Mouse (Mus musculus): Measurements from ENCODE around the gene Ccdc177. TPM values are rescaled to one million over a fixed set of nuclear protein-coding genes. Genes with fewer than 3 reads are reported as not detected.

Gene Ccdc177
- 7.8 and 9.7 TPM in 2 replicates for polyA plus RNA-seq (2016; fragmentation: Nextera tagmentation; extraction: Ambion mirVana)

- H3K4me1 ChIP-seq: peaks cover 12% of the 10 kb centered on the region
- H3K4me2 ChIP-seq (replicated peaks): peak within 1 kb of the TSS; percentile 61
- peak within 1 kb of the TSS; percentile 69 for H3K4me3 ChIP-seq
- H3K27ac ChIP-seq (replicated peaks): peak within 1 kb of the TSS; percentile 98
- H3K9ac ChIP-seq (replicated peaks): peak within 1 kb of the TSS; percentile 90
- H3K27me3 ChIP-seq: peaks cover 18% of the 10 kb centered on the region
- peaks cover 34% of the 10 kb centered on the region for H3K9me3 ChIP-seq
- peaks cover 37% of the 10 kb centered on the region for H3K36me3 ChIP-seq
- WGBS: 1% methylated on average over 24 of the region's 24 CpGs
- peak; percentile 73 for ATAC-seq (ENCODE audit: low FRiP score, low read depth)
Observed at GRCm38 (mm10) chr12:80760396-80760801, at the start of gene Ccdc177. Ccdc177 (minus strand) TSS chr12:80760687.

DNA sequence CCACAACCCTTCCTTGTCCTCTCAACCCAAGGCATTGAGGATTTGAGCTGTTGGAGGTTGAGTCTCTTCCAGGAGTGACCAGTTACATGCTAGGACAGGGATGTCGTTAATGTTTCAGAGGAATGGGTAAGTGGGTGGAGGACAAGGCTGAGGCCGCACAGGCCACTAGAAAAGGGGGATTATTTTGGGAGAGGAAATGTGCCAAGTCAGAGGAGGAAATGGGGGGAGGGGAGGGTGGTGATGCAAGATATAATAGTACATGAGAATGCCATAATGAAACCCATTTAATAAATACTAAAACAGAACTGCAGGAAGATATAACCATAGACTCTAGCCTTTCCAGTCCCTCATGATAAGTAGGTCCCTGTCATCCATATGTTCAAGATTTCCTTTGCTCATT is 49.5 kb upstream of the Ccdc177 start:
- Histone ChIP-seq H3K9me3 (no peaks in the 10 kb centered on the region), H3K9ac (replicated peaks) (no peak overlapping the region), H3K4me1 (peaks cover 24% of the 10 kb centered on the region), H3K36me3 (no peaks in the 10 kb centered on the region), H3K4me3 (no peak overlapping the region), H3K4me2 (replicated peaks) (no peak overlapping the region), H3K27me3 (no peaks in the 10 kb centered on the region), H3K27ac (replicated peaks) (no peak overlapping the region)
- no peak for ATAC-seq (ENCODE audit: low FRiP score, low read depth)
- 88% methylated on average over 2 of the region's 2 CpGs for WGBS

DNA sequence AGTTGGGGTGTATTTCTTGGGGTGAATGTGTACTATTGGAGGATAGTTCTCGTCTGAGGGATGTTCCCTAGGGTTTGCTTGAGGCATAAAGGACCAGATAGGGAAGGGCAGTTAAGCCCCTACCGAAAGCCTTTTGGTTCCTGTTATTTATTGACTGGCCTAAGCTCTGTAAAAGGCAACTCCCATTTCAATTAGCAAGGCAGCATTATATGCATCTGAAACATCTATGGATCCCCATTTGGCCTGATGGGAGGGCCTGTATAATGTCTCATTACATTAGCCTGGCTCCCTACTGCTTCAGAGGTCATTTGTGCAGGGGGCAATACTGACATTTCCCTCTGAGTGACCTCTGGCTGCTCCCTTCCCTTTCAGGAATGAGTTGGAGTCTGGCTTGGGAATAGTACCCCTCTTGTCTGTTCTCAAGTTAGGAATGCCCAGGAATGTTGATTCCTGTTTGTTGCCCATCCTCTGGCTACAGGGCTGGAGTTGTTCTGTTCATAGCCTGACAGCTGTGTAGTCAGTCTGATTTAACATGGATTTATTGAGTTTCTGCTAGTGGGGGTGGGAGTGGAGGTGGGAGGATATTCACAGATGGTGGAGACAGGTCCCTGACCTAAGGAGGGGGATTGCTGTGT is 47.1 kb upstream of the Ccdc177 start:
- ATAC-seq (ENCODE audit: low FRiP score, low read depth): no peak
- H3K36me3 ChIP-seq: no peaks in the 10 kb centered on the region
- H3K27ac ChIP-seq (replicated peaks): peak overlapping the region; percentile 36; the same call in 1 of the 2 replicates
- 33% methylated on average over 2 of the region's 2 CpGs for WGBS
- peaks cover 28% of the 10 kb centered on the region for H3K4me1 ChIP-seq
- H3K9me3 ChIP-seq: no peaks in the 10 kb centered on the region
- H3K27me3 ChIP-seq: no peaks in the 10 kb centered on the region
- H3K4me2 ChIP-seq (replicated peaks): no peak overlapping the region
- no peak overlapping the region for H3K9ac ChIP-seq (replicated peaks)
- no peak overlapping the region for H3K4me3 ChIP-seq

- Histone ChIP-seq H3K36me3 (no peaks in the 10 kb centered on the region), H3K27ac (replicated peaks) (no peak overlapping the region), H3K27me3 (no peaks in the 10 kb centered on the region), H3K4me2 (replicated peaks) (no peak overlapping the region), H3K4me1 (peaks cover 18% of the 10 kb centered on the region), H3K9me3 (no peaks in the 10 kb centered on the region), H3K4me3 (no peak overlapping the region), H3K9ac (replicated peaks) (no peak overlapping the region)
- no peak for ATAC-seq (ENCODE audit: low FRiP score, low read depth)
- WGBS: 92% methylated on average over 6 of the region's 6 CpGs
Observed at GRCm38 (mm10) chr12:80804861-80805428, 44.5 kb upstream of the Ccdc177 start.

DNA sequence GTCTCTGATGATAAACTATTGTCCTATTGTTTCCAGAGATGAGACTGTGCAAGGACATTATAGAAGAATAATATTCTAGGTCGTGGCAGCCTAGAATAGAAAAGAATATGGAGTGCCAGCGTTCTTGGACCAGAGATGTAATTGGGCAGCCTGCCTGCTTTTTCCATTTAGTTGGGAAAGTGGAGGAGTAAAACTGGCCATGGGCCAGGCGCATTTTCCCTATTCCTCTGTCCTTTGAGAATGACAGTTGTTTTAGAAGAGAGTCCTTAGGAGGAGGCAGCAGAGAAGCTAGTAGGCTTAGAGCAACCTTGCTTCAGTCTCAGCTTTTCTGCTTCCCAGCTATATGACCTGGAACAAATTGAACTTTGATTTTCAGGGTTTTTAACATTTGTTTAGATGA is 43.4 kb upstream of the Ccdc177 start:
- no peak overlapping the region; the same call in 1 of the 2 replicates for H3K27ac ChIP-seq (replicated peaks)

DNA sequence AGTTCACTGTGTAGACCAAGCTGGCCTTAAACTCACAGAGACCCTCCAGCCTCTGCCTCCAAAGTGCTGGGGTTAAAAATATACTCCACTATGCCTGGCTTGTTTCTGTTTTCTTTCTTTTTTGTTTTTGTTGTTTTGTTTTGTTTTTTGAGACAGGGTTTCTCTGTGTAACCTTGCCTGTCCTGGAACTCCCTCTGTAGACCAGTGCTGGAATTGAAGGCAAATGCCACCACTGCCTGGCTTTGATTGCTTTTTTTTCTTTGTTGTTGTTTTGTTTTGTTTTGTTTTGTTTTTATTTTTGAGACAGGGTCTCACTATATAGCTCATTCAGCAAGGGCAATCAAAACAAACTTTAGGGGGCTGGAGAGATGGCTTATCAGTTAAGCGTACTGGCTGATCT is 41.0 kb upstream of the Ccdc177 start:
- ATAC-seq (ENCODE audit: low FRiP score, low read depth): no peak
- H3K36me3 ChIP-seq: no peaks in the 10 kb centered on the region
- no peak overlapping the region for H3K4me2 ChIP-seq (replicated peaks)
- no peak overlapping the region for H3K9ac ChIP-seq (replicated peaks)
- H3K4me3 ChIP-seq: no peak overlapping the region
- 100% methylated on average over 1 of the region's 1 CpGs for WGBS
- H3K9me3 ChIP-seq: no peaks in the 10 kb centered on the region
- no peaks in the 10 kb centered on the region for H3K27me3 ChIP-seq
- H3K4me1 ChIP-seq: peaks cover 7% of the 10 kb centered on the region; the same call in 1 of the 2 replicates
- no peak overlapping the region for H3K27ac ChIP-seq (replicated peaks)

More for the DNA sequence above, 43.4 kb upstream of the Ccdc177 start:
- Histone ChIP-seq H3K4me2 (replicated peaks) (no peak overlapping the region), H3K36me3 (no peaks in the 10 kb centered on the region), H3K27me3 (no peaks in the 10 kb centered on the region), H3K9me3 (no peaks in the 10 kb centered on the region), H3K4me1 (peaks cover 18% of the 10 kb centered on the region), H3K9ac (replicated peaks) (no peak overlapping the region), H3K4me3 (no peak overlapping the region)
- ATAC-seq (ENCODE audit: low FRiP score, low read depth): no peak
- WGBS: 59% methylated on average over 3 of the region's 3 CpGs

- no peaks in the 10 kb centered on the region for H3K27me3 ChIP-seq
- peaks cover 10% of the 10 kb centered on the region for H3K4me1 ChIP-seq
- H3K9ac ChIP-seq (replicated peaks): no peak overlapping the region
- H3K9me3 ChIP-seq: no peaks in the 10 kb centered on the region
- no peak overlapping the region for H3K4me3 ChIP-seq
- WGBS: 95% methylated on average over 3 of the region's 3 CpGs
- H3K4me2 ChIP-seq (replicated peaks): no peak overlapping the region
- no peak overlapping the region for H3K27ac ChIP-seq (replicated peaks)
- no peak for ATAC-seq (ENCODE audit: low FRiP score, low read depth)
- H3K36me3 ChIP-seq: no peaks in the 10 kb centered on the region
Observed at GRCm38 (mm10) chr12:80800156-80800555, 39.7 kb upstream of the Ccdc177 start.

DNA sequence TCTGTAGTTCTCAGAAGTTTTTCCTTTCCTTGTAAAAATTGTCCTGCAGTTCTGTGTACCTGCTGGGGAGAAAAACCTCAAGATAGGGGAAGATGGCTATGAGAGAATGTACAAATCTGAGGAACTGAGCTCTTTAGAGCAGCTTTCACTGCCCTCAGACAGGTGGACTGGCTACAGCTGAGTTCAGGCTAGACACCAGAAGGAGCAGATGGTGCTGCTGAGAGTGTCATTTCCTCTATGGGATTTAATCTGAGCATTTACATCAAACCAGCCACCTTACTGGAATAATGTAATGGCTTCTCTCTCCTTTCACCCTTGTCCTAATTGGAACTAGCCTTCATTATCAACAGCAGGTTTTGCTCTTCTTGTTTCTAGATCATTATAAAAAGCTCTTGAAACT is 37.8 kb upstream of the Ccdc177 start:
- Histone ChIP-seq H3K27me3 (no peaks in the 10 kb centered on the region), H3K4me1 (peaks cover 7% of the 10 kb centered on the region; the same call in 1 of the 2 replicates), H3K9ac (replicated peaks) (no peak overlapping the region), H3K4me3 (no peak overlapping the region), H3K27ac (replicated peaks) (no peak overlapping the region), H3K4me2 (replicated peaks) (no peak overlapping the region), H3K9me3 (no peaks in the 10 kb centered on the region), H3K36me3 (no peaks in the 10 kb centered on the region)
- no peak for ATAC-seq (ENCODE audit: low FRiP score, low read depth)

DNA sequence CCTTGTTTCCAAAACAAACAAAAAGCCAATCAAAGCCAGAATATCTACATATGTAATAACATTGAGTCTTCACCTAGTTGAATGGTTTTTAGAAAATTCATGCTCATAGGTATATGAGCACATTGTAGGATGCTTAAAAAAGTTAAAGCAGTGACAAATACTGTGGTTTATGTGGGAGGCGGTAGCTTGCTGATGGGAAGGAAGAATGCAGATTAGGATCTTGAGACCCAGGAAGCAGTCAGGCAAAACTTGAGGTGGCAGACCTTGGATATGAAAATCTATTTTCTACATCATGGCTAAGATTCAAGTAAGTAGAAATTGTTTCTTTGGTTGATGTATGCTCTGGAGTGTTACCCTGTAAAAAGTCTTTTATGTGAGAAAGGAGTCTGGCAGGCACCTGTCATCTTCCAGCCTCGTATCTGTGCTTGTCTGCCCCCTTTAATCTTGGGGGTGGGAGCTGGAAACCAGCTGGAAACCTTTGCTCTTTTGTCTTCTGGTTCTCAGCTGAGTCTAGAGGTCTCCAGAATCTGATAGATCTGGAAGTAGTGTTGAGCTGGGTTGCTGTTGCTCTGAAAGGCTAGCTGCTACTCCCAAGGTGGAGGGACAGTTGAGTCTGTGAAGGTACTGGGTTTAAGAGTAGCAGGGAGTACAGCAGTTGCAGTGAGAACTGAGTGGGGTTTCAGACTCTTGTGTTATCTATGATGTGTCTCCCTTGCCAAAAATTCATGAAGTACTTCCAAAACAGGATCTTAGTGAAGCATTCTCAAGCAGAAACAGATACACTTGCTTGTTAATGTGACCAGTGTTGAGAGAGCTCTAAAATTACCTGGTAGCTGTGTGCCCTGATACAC is 34.7 kb upstream of the Ccdc177 start:
- no peak for ATAC-seq (ENCODE audit: low FRiP score, low read depth)
- WGBS: 65% methylated on average over 2 of the region's 2 CpGs
- H3K4me3 ChIP-seq: no peak overlapping the region
- no peak overlapping the region for H3K4me2 ChIP-seq (replicated peaks)
- H3K36me3 ChIP-seq: no peaks in the 10 kb centered on the region
- H3K27ac ChIP-seq (replicated peaks): no peak overlapping the region
- no peak overlapping the region for H3K9ac ChIP-seq (replicated peaks)
- peaks cover 25% of the 10 kb centered on the region for H3K4me1 ChIP-seq
- no peaks in the 10 kb centered on the region for H3K9me3 ChIP-seq
- no peaks in the 10 kb centered on the region for H3K27me3 ChIP-seq

DNA sequence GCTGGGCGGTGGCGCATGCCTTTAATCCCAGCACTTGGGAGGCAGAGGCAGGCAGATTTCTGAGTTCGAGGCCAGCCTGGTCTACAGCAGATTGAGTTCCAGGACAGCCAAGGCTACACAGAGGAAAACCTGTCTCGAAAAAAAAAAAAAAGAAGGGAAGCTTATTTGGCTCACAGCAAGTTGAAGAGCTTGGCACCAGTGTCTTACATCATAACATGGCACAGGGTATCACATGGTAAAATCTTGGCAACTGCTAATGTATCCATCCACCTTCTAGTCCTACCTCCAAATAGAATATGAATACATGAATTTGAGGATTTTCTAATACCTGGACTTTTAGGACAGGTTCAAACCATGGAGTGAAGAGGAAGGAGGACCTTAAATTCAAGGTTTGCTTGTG is 34.0 kb upstream of the Ccdc177 start:
- H3K4me3 ChIP-seq: no peak overlapping the region
- H3K4me1 ChIP-seq: peaks cover 31% of the 10 kb centered on the region
- H3K27me3 ChIP-seq: no peaks in the 10 kb centered on the region
- no peak overlapping the region for H3K9ac ChIP-seq (replicated peaks)
- no peaks in the 10 kb centered on the region for H3K9me3 ChIP-seq
- H3K27ac ChIP-seq (replicated peaks): no peak overlapping the region
- no peak overlapping the region for H3K4me2 ChIP-seq (replicated peaks)
- H3K36me3 ChIP-seq: no peaks in the 10 kb centered on the region
- WGBS: 91% methylated on average over 4 of the region's 4 CpGs
- ATAC-seq (ENCODE audit: low FRiP score, low read depth): no peak

GRCm38 (mm10) chr12:80793535-80793934 is 33.0 kb upstream of the Ccdc177 start:
- H3K27me3 ChIP-seq: no peaks in the 10 kb centered on the region
- WGBS: 88% methylated on average over 1 of the region's 1 CpGs
- H3K36me3 ChIP-seq: no peaks in the 10 kb centered on the region
- H3K9me3 ChIP-seq: no peaks in the 10 kb centered on the region
- ATAC-seq (ENCODE audit: low FRiP score, low read depth): no peak
- no peak overlapping the region for H3K9ac ChIP-seq (replicated peaks)
- no peak overlapping the region for H3K27ac ChIP-seq (replicated peaks)
- peaks cover 31% of the 10 kb centered on the region for H3K4me1 ChIP-seq
- H3K4me3 ChIP-seq: no peak overlapping the region
- H3K4me2 ChIP-seq (replicated peaks): no peak overlapping the region

DNA sequence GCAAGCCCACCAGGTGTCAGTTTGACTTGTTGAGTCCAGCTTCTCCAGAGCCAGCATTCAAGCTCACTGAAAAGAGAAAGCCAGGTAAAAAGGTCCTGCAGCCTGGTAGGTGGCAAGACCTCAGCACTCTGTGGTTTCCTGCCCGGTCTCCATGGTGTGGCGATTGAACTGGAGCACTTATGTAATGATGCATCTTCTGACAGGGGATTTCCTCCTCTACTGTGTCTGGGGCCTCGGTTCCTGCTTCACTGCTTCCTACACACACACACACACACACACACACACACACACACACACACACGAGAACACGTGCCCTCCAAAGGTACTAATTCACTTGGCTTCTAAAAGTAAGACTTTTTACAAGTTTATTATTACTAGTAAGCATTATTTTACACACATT is 32.4 kb upstream of the Ccdc177 start:
- Histone ChIP-seq H3K9ac (replicated peaks) (no peak overlapping the region), H3K27me3 (peaks cover 4% of the 10 kb centered on the region; the same call in 1 of the 2 replicates), H3K4me3 (no peak overlapping the region), H3K4me2 (replicated peaks) (no peak overlapping the region; the same call in 1 of the 2 replicates), H3K4me1 (peaks cover 31% of the 10 kb centered on the region), H3K9me3 (no peaks in the 10 kb centered on the region), H3K36me3 (no peaks in the 10 kb centered on the region), H3K27ac (replicated peaks) (no peak overlapping the region)
- no peak for ATAC-seq (ENCODE audit: low FRiP score, low read depth)
- 86% methylated on average over 5 of the region's 5 CpGs for WGBS

Data from midbrain, embryonic 12.5 days (tissue).